Mouse (Mus musculus): ENCODE data around the gene Rflnb.

- TF ChIP-seq CTCF (IDR thresholded peaks at IDR 0.05; ENCODE audit: low read depth), result no peak
- TF ChIP-seq EP300 (IDR thresholded peaks at IDR 0.05; ENCODE audit: low read depth), result no peak
These were observed 49.8 kb upstream of the Rflnb start for GRCm38 (mm10) chr11:76077341-76077740.
